Mouse (Mus musculus) midbrain, embryonic 11.5 days (tissue): ENCODE measurements around the gene Wdr60. TPM values are rescaled to one million over a fixed set of nuclear protein-coding genes. Genes with fewer than 3 reads are reported as not detected.

Source experiments
- ATAC-seq: fragments of 200-750 bp; cut with Nextera tagmentation; 2 replicates; pipeline ENCODE4 v1.8.0; 2017; ENCODE audit warnings: moderate TSS enrichment, moderate library complexity; ENCODE audit not compliant: low FRiP score
- DNase-seq: peaks from one replicate; pipeline ENCODE4 v3.0.0; 2015; ENCODE audit warnings: low spot score; ENCODE audit errors: missing footprints
- H3K27ac ChIP-seq: fragments of 300-500 bp; sonication (generic); 2 replicates; pipeline ENCODE4 v1.5.1; 2014; ENCODE audit warnings: low read depth, low read length
- H3K27me3 ChIP-seq: fragments of 300-500 bp; sonication (generic); 2 replicates; pipeline ENCODE4 v1.6.1; 2014; ENCODE audit warnings: mild to moderate bottlenecking, low read length, moderate library complexity, mixed read lengths; ENCODE audit not compliant: control insufficient read depth, insufficient read depth
- H3K36me3 ChIP-seq: fragments of 300-500 bp; sonication (generic); 2 replicates; pipeline ENCODE4 v1.6.1; 2014; ENCODE audit warnings: mild to moderate bottlenecking, low read length, moderate library complexity, mixed read lengths; ENCODE audit not compliant: control insufficient read depth, insufficient read depth
- H3K4me1 ChIP-seq: fragments of 300-500 bp; sonication (generic); 2 replicates; pipeline ENCODE4 v1.6.1; 2014; ENCODE audit warnings: low read length; ENCODE audit not compliant: control insufficient read depth, insufficient read depth
- H3K4me2 ChIP-seq: fragments of 300-500 bp; sonication (generic); 2 replicates; pipeline ENCODE4 v1.6.1; 2014; ENCODE audit warnings: mild to moderate bottlenecking, moderate library complexity
- H3K4me3 ChIP-seq: fragments of 300-500 bp; sonication (generic); 2 replicates; pipeline ENCODE4 v1.5.1; 2014; ENCODE audit warnings: low read depth, low read length
- H3K9ac ChIP-seq: fragments of 300-500 bp; sonication (generic); 2 replicates; pipeline ENCODE4 v1.6.1; 2014; ENCODE audit warnings: low read length
- H3K9me3 ChIP-seq: fragments of 300-500 bp; sonication (generic); 2 replicates; pipeline ENCODE4 v1.6.1; 2016; ENCODE audit warnings: low read length; ENCODE audit not compliant: control insufficient read depth
- WGBS: fragments of 180-500 bp; shearing (Covaris S2); extraction: QIAGEN DNeasy Blood & Tissue Kit; methylation state at CpG from one replicate; pipeline ENCODE4 v1.1.7; 2014; 5-methylcytosine and 5-hydroxymethylcytosine counted together
- microRNA-seq: library from miRNA; unstranded; fragments of <30 nt; microRNA quantifications from one replicate; pipeline ENCODE4, GENCODE M21; 2017
- polyA plus RNA-seq: library from polyadenylated mRNA; unstranded; fragments of >200 nt; fragmentation: Nextera tagmentation; extraction: Ambion mirVana; gene quantifications from 2 replicates; pipeline ENCODE4 v1.2.1, GENCODE M21; 2014

Wdr60 gene
- polyA plus RNA-seq, 1 experiment from 2014 or later, result 14.1 TPM

GRCm38 (mm10) chr12:116181436-116182050 is 81.3 kb downstream of the Wdr60 start:
- no peaks in the 10 kb centered on the region for H3K4me1 ChIP-seq
- H3K27me3 ChIP-seq, result no peaks in the 10 kb centered on the region
- WGBS, result 80% methylated on average over 4 of the region's 4 CpGs
- no peaks in the 10 kb centered on the region for H3K9me3 ChIP-seq
- H3K36me3 ChIP-seq, result no peaks in the 10 kb centered on the region
- ATAC-seq, result no peak
- no peak overlapping the region for H3K9ac ChIP-seq
- DNase-seq, result no peak
- H3K4me2 ChIP-seq, result no peak overlapping the region
- H3K27ac ChIP-seq, result no peak overlapping the region
- no peak overlapping the region for H3K4me3 ChIP-seq

DNA sequence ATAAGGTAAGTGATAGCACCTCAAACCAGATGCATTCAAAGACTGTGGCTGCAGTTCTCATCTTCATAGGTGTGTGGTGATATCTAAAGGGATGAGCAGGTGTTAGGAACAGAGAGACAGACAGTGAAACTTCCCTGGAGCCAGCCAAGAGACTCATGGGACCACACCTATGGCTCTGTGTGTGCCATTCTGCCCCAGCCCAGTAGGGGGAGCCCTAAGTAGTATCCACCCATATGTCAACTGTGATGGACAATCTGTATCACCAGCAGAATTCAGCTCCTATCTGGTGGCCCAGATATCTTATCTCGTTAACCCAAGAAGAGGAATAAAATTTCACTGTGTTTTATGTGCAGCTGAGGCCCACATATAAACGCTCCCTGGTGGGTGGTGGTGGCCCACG is 85.9 kb downstream of the Wdr60 start:
- no peaks in the 10 kb centered on the region for H3K9me3 ChIP-seq
- H3K4me1 ChIP-seq, result no peaks in the 10 kb centered on the region
- no peak overlapping the region for H3K4me3 ChIP-seq
- DNase-seq, result no peak
- ATAC-seq, result no peak
- 95% methylated on average over 3 of the region's 3 CpGs for WGBS
- no peak overlapping the region for H3K9ac ChIP-seq
- H3K36me3 ChIP-seq, result no peaks in the 10 kb centered on the region
- no peak overlapping the region for H3K4me2 ChIP-seq
- no peaks in the 10 kb centered on the region for H3K27me3 ChIP-seq
- no peak overlapping the region for H3K27ac ChIP-seq

DNA sequence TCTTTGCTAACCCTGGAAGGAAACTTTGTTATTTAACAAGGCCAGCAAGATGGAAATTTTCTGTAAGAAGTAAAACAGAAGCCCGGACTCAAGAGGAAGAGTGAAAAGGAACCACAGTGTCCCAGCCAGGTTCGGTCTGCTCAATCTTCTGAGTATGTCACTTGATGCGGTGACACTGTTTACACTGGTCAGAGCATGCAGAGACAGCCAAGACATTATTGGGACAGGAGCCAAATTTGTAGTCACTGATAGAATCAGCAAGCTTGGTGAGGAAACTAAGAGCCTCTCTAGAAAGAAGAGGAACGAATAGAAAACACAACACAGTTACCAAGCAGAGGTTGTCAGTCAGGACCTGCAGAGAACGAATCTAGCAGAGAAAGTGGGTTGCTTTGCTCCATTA is 93.2 kb downstream of the Wdr60 start:
- Histone ChIP-seq H3K9me3 (no peaks in the 10 kb centered on the region), H3K27me3 (no peaks in the 10 kb centered on the region), H3K27ac (no peak overlapping the region), H3K4me2 (no peak overlapping the region), H3K4me1 (no peaks in the 10 kb centered on the region), H3K4me3 (no peak overlapping the region), H3K36me3 (no peaks in the 10 kb centered on the region), H3K9ac (no peak overlapping the region)
- DNase-seq (no peak), ATAC-seq (no peak)
- 87% methylated on average over 5 of the region's 5 CpGs for WGBS

DNA sequence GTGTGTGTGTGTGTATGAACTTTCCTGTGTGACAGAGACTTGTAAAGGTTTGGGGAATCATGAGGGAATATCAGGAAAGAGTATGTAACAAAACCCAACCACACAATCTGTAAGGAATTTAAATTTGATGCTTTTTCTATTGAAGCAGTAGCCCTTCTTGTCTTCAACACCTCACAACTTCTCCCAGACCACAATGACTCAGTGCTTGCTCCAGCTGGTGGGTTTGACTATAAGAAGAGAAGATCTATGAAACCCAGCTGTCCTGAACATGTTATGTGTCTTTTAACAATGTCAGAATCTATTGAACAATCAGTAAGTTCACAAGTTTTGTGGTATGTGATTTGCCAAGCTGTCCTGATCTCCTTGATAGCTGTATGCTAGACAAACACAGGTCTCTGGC is 97.5 kb downstream of the Wdr60 start:
- DNase-seq (no peak), ATAC-seq (no peak)
- Histone ChIP-seq H3K4me2 (no peak overlapping the region), H3K36me3 (no peaks in the 10 kb centered on the region), H3K27ac (no peak overlapping the region), H3K27me3 (no peaks in the 10 kb centered on the region), H3K4me1 (no peaks in the 10 kb centered on the region), H3K9ac (no peak overlapping the region), H3K9me3 (no peaks in the 10 kb centered on the region), H3K4me3 (no peak overlapping the region)

DNA sequence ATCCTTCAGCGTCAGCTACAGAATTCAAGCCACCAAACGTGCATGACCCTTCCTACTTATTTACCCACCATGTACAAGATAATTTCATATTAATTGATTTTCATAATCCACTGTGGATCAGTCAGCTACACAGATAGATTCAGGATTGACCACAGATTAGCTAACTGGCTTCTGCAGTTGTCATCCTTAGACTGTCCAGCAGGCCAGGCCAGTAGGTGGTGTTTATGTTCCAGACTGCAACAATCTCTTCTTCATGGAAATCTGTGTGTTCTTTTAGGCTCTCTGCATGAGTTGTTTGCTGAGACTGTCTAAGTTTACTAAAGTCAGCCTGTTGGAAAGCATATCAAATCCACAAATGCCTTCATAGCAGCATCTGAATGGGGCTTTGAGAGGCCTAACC is 103.1 kb downstream of the Wdr60 start:
- no peak overlapping the region for H3K9ac ChIP-seq
- no peaks in the 10 kb centered on the region for H3K4me1 ChIP-seq
- no peak overlapping the region for H3K27ac ChIP-seq
- H3K27me3 ChIP-seq, result no peaks in the 10 kb centered on the region
- no peak for DNase-seq
- no peak overlapping the region for H3K4me2 ChIP-seq
- no peaks in the 10 kb centered on the region for H3K9me3 ChIP-seq
- H3K36me3 ChIP-seq, result no peaks in the 10 kb centered on the region
- ATAC-seq, result no peak
- WGBS, result 96% methylated on average over 2 of the region's 2 CpGs
- H3K4me3 ChIP-seq, result no peak overlapping the region

DNA sequence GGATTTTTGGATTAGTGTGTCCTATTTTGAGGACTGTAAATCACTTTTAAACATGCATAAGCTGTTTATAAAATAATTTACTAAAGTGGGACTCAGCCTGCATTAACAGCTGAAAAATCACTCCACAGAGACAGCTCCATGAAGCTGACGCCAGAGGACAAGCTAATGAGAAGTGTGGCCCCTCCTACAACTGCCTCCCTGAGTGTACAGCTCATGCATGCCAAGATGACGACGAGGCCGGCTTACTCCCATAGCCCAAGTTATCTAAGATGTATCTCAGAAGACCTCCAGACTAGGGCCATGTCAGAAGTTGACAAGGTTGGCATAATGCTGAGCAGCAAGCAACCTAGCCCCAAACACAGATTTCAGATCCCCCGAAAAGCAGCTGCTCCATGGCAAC is 103.6 kb downstream of the Wdr60 start:
- 86% methylated on average over 5 of the region's 5 CpGs for WGBS
- Histone ChIP-seq H3K9ac (no peak overlapping the region), H3K36me3 (no peaks in the 10 kb centered on the region), H3K4me1 (no peaks in the 10 kb centered on the region), H3K9me3 (no peaks in the 10 kb centered on the region), H3K4me3 (no peak overlapping the region), H3K4me2 (no peak overlapping the region), H3K27me3 (no peaks in the 10 kb centered on the region), H3K27ac (no peak overlapping the region)
- no peak for ATAC-seq
- DNase-seq, result no peak

DNA sequence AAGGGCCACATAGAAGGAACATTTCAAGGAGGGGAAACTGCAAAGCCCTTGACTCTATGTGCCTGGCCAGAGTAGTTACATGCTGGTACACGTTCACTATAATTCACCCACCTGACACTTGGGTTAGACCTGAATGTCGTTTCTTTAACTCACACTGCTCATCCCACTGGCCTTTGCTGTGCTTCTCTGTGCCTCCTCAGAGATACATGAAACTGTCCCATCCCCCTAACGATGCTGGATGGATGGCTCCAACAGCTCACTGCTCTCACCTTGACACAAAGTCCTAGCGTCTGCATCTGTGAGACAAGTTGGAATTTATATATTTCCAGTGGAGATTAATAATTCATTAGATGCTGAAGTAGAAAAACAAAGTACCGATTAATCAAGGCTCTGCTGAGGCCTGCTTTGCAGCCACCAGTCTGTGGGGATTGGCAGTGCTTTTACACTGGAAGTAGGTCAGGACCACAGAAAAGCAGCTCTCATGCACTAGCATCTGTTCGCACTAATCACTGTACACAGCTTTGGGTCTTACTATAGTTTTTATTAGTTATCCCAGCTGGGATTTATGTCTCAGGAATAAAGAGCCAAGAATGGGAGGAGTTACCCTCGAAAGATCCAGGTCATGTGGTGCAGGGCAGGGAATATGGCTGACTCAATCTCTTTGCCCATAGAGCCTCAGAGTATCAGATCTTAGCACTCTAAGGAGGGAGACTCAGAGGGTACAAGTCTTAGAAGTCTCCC is 105.9 kb downstream of the Wdr60 start:
- H3K27me3 ChIP-seq, result no peaks in the 10 kb centered on the region
- no peaks in the 10 kb centered on the region for H3K36me3 ChIP-seq
- 83% methylated on average over 7 of the region's 7 CpGs for WGBS
- no peak for DNase-seq
- ATAC-seq, result no peak
- H3K4me1 ChIP-seq, result no peaks in the 10 kb centered on the region
- no peak overlapping the region for H3K4me2 ChIP-seq
- no peak overlapping the region for H3K9ac ChIP-seq
- H3K27ac ChIP-seq, result no peak overlapping the region
- no peaks in the 10 kb centered on the region for H3K9me3 ChIP-seq
- H3K4me3 ChIP-seq, result no peak overlapping the region

Small RNA genes within 50 kb of the gene (microRNA-seq; reads per million reads assigned to microRNA genes)
- not detected for gene Gm23190

Other genes with a start within 250 kb of the Wdr60 start
- gene Zfp386, start 215.3 kb downstream of the Wdr60 start, polyA plus RNA-seq, result 77.7 and 82.3 TPM in 2 replicates
- gene Vipr2, start 185.3 kb downstream of the Wdr60 start, polyA plus RNA-seq, result 4.6 and 5.2 TPM in 2 replicates
- gene Gm11027, start 12.4 kb upstream of the Wdr60 start, polyA plus RNA-seq, result not detected in 2 replicates
- 17.8 and 17.9 TPM in 2 replicates for gene Esyt2, start 18.2 kb upstream of the Wdr60 start, polyA plus RNA-seq
- 42.0 and 47.7 TPM in 2 replicates for gene Ncapg2, start 142.4 kb upstream of the Wdr60 start, polyA plus RNA-seq
- 7.0 and 7.3 TPM in 2 replicates for gene Ptprn2, start 222.7 kb upstream of the Wdr60 start, polyA plus RNA-seq